Mouse (Mus musculus) spleen, embryonic (tissue): ENCODE results near the gene Igfbp4.

ENCODE experiments used
- CTCF ChIA-PET: fragments of 350-600 bp; sonication (Branson Sonifier 250); formaldehyde crosslinking; loops from one replicate; lab custom pipeline; 2022; lab: Charles Lee

Igfbp4 gene

GRCm38 (mm10) chr11:99077869-99078268 lies 36.8 kb downstream of the Igfbp4 start:
- CTCF ChIA-PET, result no interaction called here

DNA sequence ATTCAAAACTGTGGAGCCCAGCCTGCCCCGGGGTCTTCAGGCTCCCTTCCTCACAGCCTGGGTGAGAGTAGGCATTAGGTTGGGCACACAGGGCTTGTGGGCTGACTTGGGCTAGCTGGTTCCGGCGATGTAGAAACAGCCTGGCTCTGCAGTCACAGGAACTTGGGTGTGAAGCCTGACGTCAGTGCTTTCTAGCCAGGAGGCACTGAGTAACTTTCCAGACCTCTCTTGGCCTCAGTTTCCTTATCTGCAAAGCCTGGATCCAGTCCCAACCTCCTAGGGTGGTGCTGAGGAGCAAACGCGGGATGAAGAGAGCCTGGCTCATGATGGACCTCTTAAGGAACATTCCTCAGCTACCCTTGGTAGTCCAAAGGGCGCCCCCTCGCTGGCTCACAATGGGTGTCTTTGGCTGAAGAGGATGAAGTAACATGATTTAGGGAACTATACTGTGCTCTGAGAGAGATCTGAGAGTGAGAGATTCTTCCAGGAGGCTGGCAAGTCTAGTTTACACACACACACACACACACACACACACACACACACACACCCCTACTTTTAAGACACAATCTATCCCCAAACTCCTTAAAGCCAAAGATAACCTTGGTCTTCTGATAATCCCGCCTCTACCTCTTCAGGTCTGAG lies 40.0 kb downstream of the Igfbp4 start:
- CTCF ChIA-PET, result no interaction called here

DNA sequence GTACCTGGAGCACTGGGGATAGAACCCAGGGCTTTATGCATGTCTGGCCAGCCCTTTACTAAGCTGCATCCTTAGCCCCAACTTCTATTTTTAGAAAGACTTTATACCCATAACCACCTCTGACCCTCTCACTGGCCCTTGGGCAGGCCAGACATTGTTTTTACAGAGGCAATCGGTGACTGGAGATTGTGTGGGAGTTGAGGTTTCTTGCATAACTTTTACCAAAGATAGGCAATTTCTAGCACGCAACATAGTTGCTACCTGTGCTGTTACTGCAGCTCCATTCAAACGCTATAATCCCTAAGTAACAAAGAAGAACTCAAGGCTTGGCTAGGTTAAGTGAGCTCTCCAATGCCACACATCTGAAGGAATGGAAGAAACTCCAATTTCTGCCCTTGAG lies 40.5 kb downstream of the Igfbp4 start:
- CTCF ChIA-PET, result no interaction called here

DNA sequence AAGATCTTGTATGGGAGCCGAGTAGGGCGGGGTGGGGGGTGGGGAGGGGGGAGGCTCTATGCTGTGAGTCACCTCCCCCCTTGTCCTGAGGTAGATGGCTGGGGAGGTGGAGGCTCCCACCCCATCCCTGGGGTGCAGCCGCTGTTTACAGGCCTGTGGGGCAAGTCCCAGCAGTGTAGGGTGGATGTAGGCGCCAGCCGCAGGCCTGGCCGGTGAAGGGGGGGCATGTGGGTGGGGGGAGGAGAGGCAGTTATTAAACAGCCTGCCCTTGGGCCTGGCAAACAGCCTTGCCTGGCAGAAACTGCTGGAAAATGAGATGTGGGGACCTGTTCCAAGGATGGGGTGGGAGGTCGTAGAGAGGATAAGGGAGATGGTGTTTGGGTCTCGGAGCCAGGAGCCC lies 41.1 kb downstream of the Igfbp4 start:
- CTCF ChIA-PET, result no interaction called here

DNA sequence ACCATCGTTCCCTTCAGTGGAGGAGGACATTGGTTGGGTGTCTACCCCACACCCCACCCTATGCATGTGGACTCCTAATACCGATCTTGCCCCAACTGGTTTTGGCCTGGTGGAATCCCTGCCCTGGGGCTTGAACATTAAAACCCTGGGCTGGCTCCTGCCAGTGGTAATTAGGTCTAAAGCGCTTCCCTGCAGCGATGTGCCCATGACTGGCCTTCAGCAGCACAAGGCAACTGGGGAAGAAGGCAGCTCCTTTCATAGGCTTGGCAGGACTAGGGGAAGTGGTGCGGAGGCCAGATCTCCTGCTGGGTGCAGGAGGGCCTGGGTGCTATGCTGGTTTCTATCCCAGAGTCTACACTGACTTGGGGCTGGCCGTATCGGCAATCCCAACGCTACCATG lies 42.5 kb downstream of the Igfbp4 start:
- CTCF ChIA-PET, result interaction anchor here (0.5 kb wide), 1 partner anchor 27 kb away, joined by 5 read pairs; no protein-coding TSS in a partner anchor

GRCm38 (mm10) chr11:99084366-99084765 lies 43.3 kb downstream of the Igfbp4 start:
- CTCF ChIA-PET, result no interaction called here

GRCm38 (mm10) chr11:99088486-99088885 lies 47.4 kb downstream of the Igfbp4 start:
- CTCF ChIA-PET, result no interaction called here

GRCm38 (mm10) chr11:99089077-99089601 lies 48.1 kb downstream of the Igfbp4 start, which contains the start of gene Tns4:
Tns4 (minus strand) TSS chr11:99089306.
- CTCF ChIA-PET, result no interaction called here

DNA sequence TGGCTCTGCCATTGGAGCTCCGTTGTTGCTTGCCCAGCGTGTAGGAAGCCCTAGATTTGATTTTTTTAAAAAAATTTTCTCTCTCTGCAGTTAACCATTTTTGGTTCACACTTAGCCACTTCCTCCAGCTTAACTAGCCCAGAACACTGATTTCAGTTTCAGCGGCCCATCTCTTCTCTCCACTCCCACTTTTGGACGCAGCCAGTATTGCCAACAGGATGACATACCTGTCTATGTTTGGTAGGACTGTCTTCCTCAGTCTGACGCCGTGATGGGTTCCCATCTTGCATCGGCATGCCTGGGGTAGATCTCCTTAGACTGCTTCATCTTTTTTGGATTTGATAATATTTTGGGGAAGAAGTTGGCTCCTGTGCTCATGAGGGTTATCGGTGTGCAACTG lies 49.3 kb downstream of the Igfbp4 start:
- CTCF ChIA-PET, result no interaction called here

DNA sequence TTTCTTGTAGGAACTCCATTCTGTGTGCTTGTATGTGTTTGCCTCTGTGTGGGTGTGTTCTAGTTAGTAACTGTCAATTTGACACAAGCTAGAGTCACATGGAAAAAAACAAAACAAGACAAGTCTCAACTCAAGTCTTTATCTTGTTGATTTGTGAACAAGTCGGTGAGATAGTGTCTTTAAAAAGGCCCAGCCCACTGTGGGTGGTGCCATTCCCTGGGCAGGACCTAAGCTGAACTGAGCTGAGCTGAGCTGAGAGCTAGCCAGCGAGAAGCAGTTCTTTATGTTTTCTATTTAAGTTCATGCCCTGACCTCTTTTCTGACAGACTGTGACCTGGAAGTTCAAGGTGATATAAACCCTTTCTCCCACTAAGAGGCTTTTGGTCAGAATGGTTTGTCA lies 50.6 kb downstream of the Igfbp4 start:
- CTCF ChIA-PET, result interaction anchor here (0.7 kb wide), 1 partner anchor 12 kb away, joined by 4 read pairs; no protein-coding TSS in a partner anchor

- CTCF ChIA-PET, result interaction anchor here (0.6 kb wide), 1 partner anchor 28 kb away, joined by 5 read pairs; no protein-coding TSS in a partner anchor
Observed at GRCm38 (mm10) chr11:99093740-99094139, 52.7 kb downstream of the Igfbp4 start.

GRCm38 (mm10) chr11:99094911-99095676 lies 54.0 kb downstream of the Igfbp4 start:
- CTCF ChIA-PET, result no interaction called here

GRCm38 (mm10) chr11:99095759-99096158 lies 54.7 kb downstream of the Igfbp4 start:
- CTCF ChIA-PET, result interaction anchor here (0.6 to 0.7 kb wide), 2 partner anchors 86 to 776 kb away, joined by 3 to 12 read pairs; no protein-coding TSS in a partner anchor

DNA sequence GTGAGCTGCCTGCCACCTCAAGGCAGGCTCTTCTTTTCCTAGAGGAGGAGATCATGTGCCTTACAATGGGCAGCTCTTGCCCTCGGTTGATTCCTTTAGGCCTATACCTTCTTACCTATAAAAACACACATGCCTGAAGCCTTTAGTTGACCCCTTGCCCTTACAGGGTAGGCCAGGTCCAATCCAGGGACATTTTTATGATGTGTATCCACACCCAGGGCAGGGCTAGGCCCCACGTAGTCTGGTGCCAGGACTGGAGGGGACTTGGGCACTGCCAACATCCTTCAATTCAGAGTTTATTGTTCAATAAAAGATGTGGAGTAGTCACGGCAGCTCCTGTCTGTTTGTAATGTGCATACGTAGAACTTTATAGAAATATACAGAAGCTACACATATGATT lies 55.4 kb downstream of the Igfbp4 start:
- CTCF ChIA-PET, result interaction anchor here (0.7 kb wide), 1 partner anchor 28 kb away, joined by 4 read pairs; no protein-coding TSS in a partner anchor

GRCm38 (mm10) chr11:99096996-99097774 lies 56.1 kb downstream of the Igfbp4 start:
- CTCF ChIA-PET, result interaction anchor here (0.6 to 0.7 kb wide), 3 partner anchors 27 to 257 kb away, joined by 4 to 6 read pairs (median 5); partner anchors contain the start of gene Gjd3

DNA sequence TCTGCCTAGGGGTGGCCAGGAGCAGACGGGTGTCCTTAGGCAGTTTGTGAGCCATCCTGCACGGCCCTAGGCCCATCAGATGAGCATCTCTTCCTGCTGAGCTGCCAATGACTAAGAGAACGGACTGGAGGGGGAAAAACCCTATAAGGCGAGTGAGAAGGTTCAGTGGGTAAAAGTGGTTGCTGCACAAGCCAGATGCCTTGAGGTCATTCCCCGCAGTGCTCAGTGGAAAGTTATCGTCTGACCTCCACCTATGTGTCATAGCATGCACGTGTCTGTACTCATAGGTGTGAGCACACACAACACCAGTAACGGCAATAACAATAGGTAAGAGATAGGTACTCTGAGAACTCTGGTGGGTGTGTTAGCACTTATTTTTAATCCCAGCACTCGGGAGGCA lies 57.9 kb downstream of the Igfbp4 start:
- CTCF ChIA-PET, result interaction anchor here (0.7 kb wide), 1 partner anchor 29 kb away, joined by 20 read pairs; no protein-coding TSS in a partner anchor

DNA sequence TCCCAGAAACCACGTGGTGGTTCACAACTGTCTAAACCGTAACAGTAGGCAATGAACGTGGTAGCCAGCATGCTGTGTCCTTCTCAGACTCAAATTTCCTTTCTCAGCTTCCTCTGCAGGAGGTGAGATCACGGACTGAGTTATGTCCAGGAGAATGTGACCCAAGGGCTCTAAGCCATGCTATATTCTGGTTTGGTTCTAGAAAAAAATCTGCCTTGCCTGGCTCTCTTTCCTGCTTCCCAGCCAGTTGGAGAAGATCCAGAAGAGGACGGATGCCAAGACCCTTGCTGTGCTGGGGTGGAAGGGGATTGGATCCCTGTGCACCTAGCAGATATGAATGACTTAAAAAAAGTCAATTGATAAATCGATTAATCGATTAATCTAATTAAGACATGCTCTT lies 58.5 kb downstream of the Igfbp4 start:
- CTCF ChIA-PET, result interaction anchor here (0.7 kb wide), 1 partner anchor 29 kb away, joined by 20 read pairs; no protein-coding TSS in a partner anchor

- CTCF ChIA-PET, result no interaction called here
Observed at GRCm38 (mm10) chr11:99100215-99100614, 59.2 kb downstream of the Igfbp4 start.

- CTCF ChIA-PET, result no interaction called here
Observed at GRCm38 (mm10) chr11:99101693-99102092, 60.6 kb downstream of the Igfbp4 start.

DNA sequence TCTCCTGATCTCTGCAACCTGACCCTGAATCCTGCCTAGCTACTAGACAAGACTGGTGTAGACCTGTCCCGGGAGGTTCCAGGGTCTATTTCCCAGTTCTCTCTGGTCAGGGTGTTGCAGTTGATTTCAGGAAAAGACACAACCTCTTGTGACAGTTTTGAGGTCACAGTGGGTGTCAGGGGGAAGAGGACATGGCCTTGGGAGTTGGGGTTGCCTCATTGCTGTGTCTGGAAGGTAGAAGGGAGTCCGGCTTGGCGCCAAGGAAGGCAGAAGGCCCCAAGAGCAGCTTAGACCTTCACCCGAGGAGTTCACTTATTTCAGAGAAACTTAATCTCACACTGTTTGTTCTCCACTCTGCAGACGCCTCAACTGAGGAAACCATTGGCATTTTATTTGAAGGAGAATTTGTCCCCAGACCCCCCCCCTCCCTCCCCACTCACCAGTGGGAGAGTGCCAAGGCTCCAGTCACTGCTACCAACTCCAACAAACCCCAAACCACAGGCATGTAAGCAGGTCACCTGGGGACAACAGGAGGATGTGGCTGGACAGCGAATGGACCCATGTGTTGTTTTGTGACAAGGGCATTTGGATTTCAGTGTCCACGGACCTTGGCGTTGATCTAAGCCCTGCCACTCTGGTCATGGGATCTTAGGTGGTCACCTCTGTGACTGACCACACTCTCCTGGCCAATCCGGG lies 61.7 kb downstream of the Igfbp4 start:
- CTCF ChIA-PET, result no interaction called here
